In genomic region chr17:51178491-51179194, GRCm38 (mm10) we compare ENCODE assay signal across 8 mouse cellular contexts. TPM values are rescaled to one million over a fixed set of nuclear protein-coding genes. Genes with fewer than 3 reads are reported as not detected.
DNase-seq lines count a peak whose midpoint lies in the region; ATAC-seq lines count a peak whose summit lies in the region.

No protein-coding gene starts in this region.

- no peaks in the 10 kb centered on the region for H3K9me3 ChIP-seq in embryonic facial prominence, embryonic 13.5 days
- H3K9me3 ChIP-seq in limb, embryonic 13.5 days, result no peaks in the 10 kb centered on the region
- H3K9me3 ChIP-seq in midbrain, embryonic 15.5 days, result no peaks in the 10 kb centered on the region

- peak overlapping the region; percentile 97 for H3K9ac ChIP-seq in embryonic facial prominence, embryonic 13.5 days
- H3K9ac ChIP-seq in limb, embryonic 13.5 days, result peak overlapping the region; percentile 96
- H3K9ac ChIP-seq in midbrain, embryonic 15.5 days, result peak overlapping the region; percentile 100

- H3K36me3 ChIP-seq in embryonic facial prominence, embryonic 13.5 days, result no peaks in the 10 kb centered on the region
- no peaks in the 10 kb centered on the region for H3K36me3 ChIP-seq in limb, embryonic 13.5 days
- H3K36me3 ChIP-seq in midbrain, embryonic 15.5 days (replicated peaks), result no peaks in the 10 kb centered on the region

- H3K27ac ChIP-seq in embryonic facial prominence, embryonic 13.5 days, result peak overlapping the region; percentile 98
- peak overlapping the region; percentile 97 for H3K27ac ChIP-seq in limb, embryonic 13.5 days
- peak overlapping the region; percentile 100 for H3K27ac ChIP-seq in midbrain, embryonic 15.5 days

- peaks cover 9% of the 10 kb centered on the region for H3K4me1 ChIP-seq in embryonic facial prominence, embryonic 13.5 days
- H3K4me1 ChIP-seq in limb, embryonic 13.5 days, result peaks cover 10% of the 10 kb centered on the region
- peaks cover 11% of the 10 kb centered on the region for H3K4me1 ChIP-seq in midbrain, embryonic 15.5 days

- WGBS in embryonic facial prominence, embryonic 13.5 days, result under 1% methylated on average over 59 of the region's 59 CpGs
- under 1% methylated on average over 50 of the region's 59 CpGs for WGBS in limb, embryonic 13.5 days
- WGBS in midbrain, embryonic 15.5 days, result under 1% methylated on average over 47 of the region's 59 CpGs

- H3K27me3 ChIP-seq in embryonic facial prominence, embryonic 13.5 days, result no peaks in the 10 kb centered on the region
- H3K27me3 ChIP-seq in limb, embryonic 13.5 days, result peaks cover 7% of the 10 kb centered on the region
- no peaks in the 10 kb centered on the region for H3K27me3 ChIP-seq in midbrain, embryonic 15.5 days (replicated peaks)

- peak; percentile 89 for DNase-seq in 416B (ENCODE audit: low read depth)
- peak; percentile 19 to 41 for DNase-seq in adrenal gland, postnatal 4 days (ENCODE audit: low spot score in 2 of 2)
- peak; percentile 77 for DNase-seq in heart, adult 8-10 months (ENCODE audit: low spot score)
- peak; percentile 63 to 70 for DNase-seq in kidney, adult 8-10 months
- peak; percentile 64 for DNase-seq in spleen, adult 18-20 months

- H3K4me2 ChIP-seq in embryonic facial prominence, embryonic 13.5 days, result peak overlapping the region; percentile 70
- H3K4me2 ChIP-seq in limb, embryonic 13.5 days (replicated peaks), result peak overlapping the region; percentile 72
- H3K4me2 ChIP-seq in midbrain, embryonic 15.5 days, result peak overlapping the region; percentile 63

- H3K4me3 ChIP-seq in embryonic facial prominence, embryonic 13.5 days, result peak overlapping the region; percentile 74
- peak overlapping the region; percentile 79 for H3K4me3 ChIP-seq in limb, embryonic 13.5 days
- peak overlapping the region; percentile 91 for H3K4me3 ChIP-seq in midbrain, embryonic 15.5 days

- peak; percentile 77 for ATAC-seq in embryonic facial prominence, embryonic 13.5 days (ENCODE audit: insufficient number of reproducible peaks, insufficient read depth, low FRiP score, low TSS enrichment, low read depth)
- peak; percentile 82 for ATAC-seq in limb, embryonic 13.5 days (ENCODE audit: low FRiP score, low read depth)
- ATAC-seq in midbrain, embryonic 15.5 days (replicated peaks), result peak; percentile 90

RNA-seq across cellular contexts. Expression of gene Tbc1d5, which starts 0.5 kb away (rescaled TPM):
- total RNA-seq in adrenal gland, postnatal 4 days (2021), result 10 to 100 TPM; 27.8 to 31.1 TPM
- 11.8 and 13.4 TPM in 2 replicates for polyA plus RNA-seq in embryonic facial prominence, embryonic 13.5 days (2015; fragmentation: Nextera tagmentation; extraction: Ambion mirVana)
- total RNA-seq in heart, adult 8-10 months (2022), result 10 to 100 TPM; 17.5 to 20.4 (median 18.5) TPM
- polyA plus RNA-seq in limb, embryonic 13.5 days (2015; fragmentation: Nextera tagmentation; extraction: Ambion mirVana), result 10.4 and 10.9 TPM in 2 replicates
- 7.5 and 8.6 TPM in 2 replicates for polyA plus RNA-seq in midbrain, embryonic 15.5 days (2015; fragmentation: Nextera tagmentation; extraction: Ambion mirVana)

Comparison
In these comparisons a context has a peak if more than half of its experiments do, and no peak if none do; other contexts are left out.
1. Peak in every context shown above with its lines: DNase-seq, ATAC-seq, H3K4me3 ChIP-seq and H3K27ac ChIP-seq.
2. DNase-seq: peak in every context shown above with its lines; median percentile 89 in 416B; 77 in heart, adult 8-10 months; 66 in kidney, adult 8-10 months; 64 in spleen, adult 18-20 months; 30 in adrenal gland, postnatal 4 days.